Mouse (Mus musculus) heart, adult 2 months (tissue): Measurements from ENCODE around the gene Lsm6. TPM values are rescaled to one million over a fixed set of nuclear protein-coding genes. Genes with fewer than 3 reads are reported as not detected.

ENCODE experiments used
- DNase-seq, 2 experiments: peaks; one replicate each; pipeline ENCODE4 v3.0.0; 2021
- H3K27ac ChIP-seq: fragments of 200-600 bp; 2 replicates; pipeline ENCODE4 v1.8.1; 2022
- H3K27me3 ChIP-seq: fragments of 200-500 bp; 2 replicates; pipeline ENCODE4 v1.6.1; 2012; ENCODE audit warnings: mild to moderate bottlenecking, low read length, inconsistent platforms, mixed read lengths; ENCODE audit not compliant: control insufficient read depth, insufficient read depth
- H3K36me3 ChIP-seq: fragments of 200-500 bp; 2 replicates; pipeline ENCODE4 v1.6.1; 2012; ENCODE audit warnings: low read length, inconsistent platforms; ENCODE audit not compliant: control insufficient read depth, insufficient read depth
- H3K4me1 ChIP-seq: fragments of 200-500 bp; 2 replicates; pipeline ENCODE4 v1.6.1; 2011; ENCODE audit warnings: low read length; ENCODE audit not compliant: control insufficient read depth, insufficient read depth
- H3K4me3 ChIP-seq: fragments of 200-600 bp; 2 replicates; pipeline ENCODE4 v1.8.1; 2022
- H3K79me2 ChIP-seq: fragments of 200-500 bp; replicated peaks from 2 replicates; pipeline ENCODE4 v1.6.1; 2012; ENCODE audit warnings: mild to moderate bottlenecking, inconsistent platforms, low read length, moderate library complexity, mixed read lengths; ENCODE audit not compliant: control insufficient read depth, insufficient read depth
- H3K9ac ChIP-seq: fragments of 200-500 bp; 2 replicates; pipeline ENCODE4 v1.6.1; 2012; ENCODE audit warnings: low read depth, mild to moderate bottlenecking, control low read depth, inconsistent platforms, low read length, mixed read lengths
- CTCF ChIP-seq: fragments of 200-600 bp; IDR thresholded peaks from 2 replicates; pipeline ENCODE4 v1.8.1; 2022; ENCODE audit warnings: antibody characterized with exemption, mild to moderate bottlenecking, moderate library complexity
- EP300 ChIP-seq: fragments of 200-500 bp; IDR thresholded peaks from 2 replicates; pipeline ENCODE4 v1.6.1; 2011; ENCODE audit warnings: low read depth, low read length, control low read depth; ENCODE audit not compliant: insufficient read depth
- POLR2A ChIP-seq: fragments of 200-500 bp; IDR thresholded peaks from 2 replicates; pipeline ENCODE4 v1.6.1; 2011; ENCODE audit warnings: mild to moderate bottlenecking, low read depth, low read length, control low read depth; ENCODE audit not compliant: insufficient read depth
- WGBS: fragments of 180-500 bp; shearing (Covaris S2); methylation state at CpG from one replicate; pipeline ENCODE4 v1.1.7; 2018; 5-methylcytosine and 5-hydroxymethylcytosine counted together
- intact Hi-C: fragments of 180-260 bp; cut with DNase I; formaldehyde crosslinking; loops from one replicate; pipeline ENCODE4 v1.15.1; 2025
- polyA plus RNA-seq: library from polyadenylated mRNA; depleted of rRNA; stranded (reverse); fragments of >200 nt; gene quantifications from 2 replicates; pipeline ENCODE4 v1.2.3, GENCODE M21; 2012; rRNA removed
- total RNA-seq, 2 experiments: library from RNA; stranded (reverse); gene quantifications; 2 replicates each; pipeline ENCODE4 v1.2.3; 2021

Gene Lsm6
- total and polyA plus RNA-seq, 3 experiments, result 9.7 to 67.3 (median 59.6) TPM

GRCm38 (mm10) chr8:78765556-78765955 is 55.4 kb downstream of the Lsm6 start:
- no peak overlapping the region for H3K9ac ChIP-seq
- no peaks in the 10 kb centered on the region for H3K36me3 ChIP-seq
- no peak overlapping the region for H3K4me3 ChIP-seq
- no peak for TF ChIP-seq EP300
- no peak for TF ChIP-seq CTCF
- TF ChIP-seq POLR2A, result no peak
- DNase-seq, result no peak
- no peaks in the 10 kb centered on the region for H3K79me2 ChIP-seq
- H3K27ac ChIP-seq, result no peak overlapping the region
- 88% methylated on average over 1 of the region's 1 CpGs for WGBS
- no peaks in the 10 kb centered on the region for H3K27me3 ChIP-seq
- no peaks in the 10 kb centered on the region for H3K4me1 ChIP-seq
- intact Hi-C loops, result no loop called here

- intact Hi-C loops, result no loop called here
- no peak for DNase-seq
- H3K36me3 ChIP-seq, result no peaks in the 10 kb centered on the region
- H3K27ac ChIP-seq, result no peak overlapping the region
- H3K9ac ChIP-seq, result no peak overlapping the region
- no peak for TF ChIP-seq POLR2A
- TF ChIP-seq EP300, result no peak
- TF ChIP-seq CTCF, result no peak
- no peak overlapping the region for H3K4me3 ChIP-seq
- H3K79me2 ChIP-seq, result no peaks in the 10 kb centered on the region
- no peaks in the 10 kb centered on the region for H3K4me1 ChIP-seq
- no peaks in the 10 kb centered on the region for H3K27me3 ChIP-seq
Measured at GRCm38 (mm10) chr8:78764976-78765375, 56.0 kb downstream of the Lsm6 start.

GRCm38 (mm10) chr8:78759139-78759538 is 61.8 kb downstream of the Lsm6 start:
- Histone ChIP-seq H3K4me3 (no peak overlapping the region), H3K9ac (no peak overlapping the region), H3K36me3 (no peaks in the 10 kb centered on the region), H3K4me1 (no peaks in the 10 kb centered on the region), H3K79me2 (no peaks in the 10 kb centered on the region), H3K27ac (no peak overlapping the region), H3K27me3 (no peaks in the 10 kb centered on the region)
- intact Hi-C loops, result no loop called here
- TF ChIP-seq POLR2A (no peak), EP300 (no peak), CTCF (no peak)
- DNase-seq, result no peak

GRCm38 (mm10) chr8:78754986-78755385 is 66.0 kb downstream of the Lsm6 start:
- no peak for DNase-seq
- Histone ChIP-seq H3K27me3 (no peaks in the 10 kb centered on the region), H3K36me3 (no peaks in the 10 kb centered on the region), H3K4me1 (peaks cover 5% of the 10 kb centered on the region), H3K4me3 (no peak overlapping the region), H3K79me2 (no peaks in the 10 kb centered on the region), H3K27ac (no peak overlapping the region), H3K9ac (no peak overlapping the region)
- no peak for TF ChIP-seq POLR2A
- TF ChIP-seq EP300, result no peak
- no peak for TF ChIP-seq CTCF
- intact Hi-C loops, result no loop called here
- 79% methylated on average over 4 of the region's 4 CpGs for WGBS

Other genes with a start within 250 kb of the Lsm6 start
- gene Zfp827, start 207.3 kb upstream of the Lsm6 start, total RNA-seq, result 10 to 100 TPM; 12.8 to 15.8 TPM
- 10.5 and 17.0 TPM in 2 replicates for gene Zfp827, start 207.3 kb upstream of the Lsm6 start, polyA plus RNA-seq